Comparison of ENCODE assay signal across 20 mouse cellular contexts in genomic region chr16:31232491-31233166, GRCm38 (mm10). TPM values are rescaled to one million over a fixed set of nuclear protein-coding genes. Genes with fewer than 3 reads are reported as not detected.
DNase-seq lines count a peak whose midpoint lies in the region; TF ChIP-seq lines count a peak whose summit lies in the region.
"Had no signal": no experiment of that assay in that cellular context is flagged by ENCODE, and none has a peak within 500 bp of the region (broad histone marks: within the 10 kb centered on the region; RNA-seq: fewer than 3 reads in every experiment).

No protein-coding gene starts in this region.

- H3K9ac ChIP-seq in heart, adult 2 months (ENCODE audit: low read depth, low read length): no peak overlapping the region
- H3K9ac ChIP-seq: forebrain, embryonic 13.5 days; heart, embryonic 15.5 days; hindbrain, embryonic 14.5 days; liver, embryonic 14.5 days; midbrain, embryonic 15.5 days; neural tube, embryonic 12.5 days had no signal

- WGBS in heart, adult 2 months: 74% methylated on average over 5 of the region's 5 CpGs

- no peaks in the 10 kb centered on the region for H3K79me2 ChIP-seq in heart, adult 2 months (replicated peaks; ENCODE audit: control insufficient read depth, insufficient read depth, low read length)
- H3K79me2 ChIP-seq in myocyte (ENCODE audit: control insufficient read depth, insufficient read depth): no peaks in the 10 kb centered on the region

- no peak for TF ChIP-seq POLR2A in heart, adult 2 months (IDR thresholded peaks at IDR 0.05; ENCODE audit: insufficient read depth, low read depth, low read length)
- TF ChIP-seq POLR2A in myocyte (IDR thresholded peaks at IDR 0.05; ENCODE audit: insufficient read length, low read depth): no peak

- peak overlapping the region; percentile 99 for H3K4me2 ChIP-seq in myocyte (ENCODE audit: low read depth)

- H3K4me1 ChIP-seq in heart, adult 2 months (ENCODE audit: control insufficient read depth, insufficient read depth, low read length): peaks cover 14% of the 10 kb centered on the region

- no peaks in the 10 kb centered on the region for H3K27me3 ChIP-seq in heart, adult 2 months (ENCODE audit: control insufficient read depth, insufficient read depth, low read length)
- no peaks in the 10 kb centered on the region for H3K27me3 ChIP-seq in myocyte (ENCODE audit: control insufficient read depth, insufficient read depth, insufficient read length)
- H3K27me3 ChIP-seq: forebrain, embryonic 13.5 days; heart, embryonic 15.5 days; midbrain, embryonic 15.5 days had no signal

- DNase-seq in heart, adult 2 months: no peak
- DNase-seq in heart, postnatal 10 days: no peak
- no peak for DNase-seq in layer of hippocampus, adult 2 months (ENCODE audit: low spot score in 2 of 2)
- DNase-seq in layer of hippocampus, adult 8-10 months (ENCODE audit: low spot score in 2 of 2): no peak
- DNase-seq in NIH3T3 (ENCODE audit: low read depth): peak; percentile 41
- no peak for DNase-seq in gastrocnemius, postnatal 4 days (ENCODE audit: low spot score in 2 of 2)
- DNase-seq: adrenal gland, adult 2 months; cerebellum, adult 11 months; cerebellum, adult 9-10 months; cerebellum, postnatal 36 days; left cerebral cortex, postnatal 4 days; liver; lung, postnatal 10 days had no signal

- H3ac ChIP-seq in myocyte (ENCODE audit: control insufficient read depth, insufficient read length): no peak overlapping the region

- no peak for TF ChIP-seq CTCF in heart, adult 2 months (IDR thresholded peaks at IDR 0.05)
- no peak for TF ChIP-seq CTCF in layer of hippocampus, adult 2 months (conservative IDR thresholded peaks at IDR 0.05)

- peak overlapping the region; percentile 72 for H3K27ac ChIP-seq in heart, adult 2 months
- H3K27ac ChIP-seq in layer of hippocampus, adult 2 months: peak overlapping the region; percentile 94
- H3K27ac ChIP-seq: forebrain, embryonic 13.5 days; heart, embryonic 15.5 days; hindbrain, embryonic 14.5 days; liver, embryonic 14.5 days; midbrain, embryonic 15.5 days; neural tube, embryonic 12.5 days had no signal

- no peaks in the 10 kb centered on the region for H3K36me3 ChIP-seq in heart, adult 2 months (ENCODE audit: control insufficient read depth, insufficient read depth, low read length)
- H3K36me3 ChIP-seq in myocyte (ENCODE audit: control insufficient read depth, insufficient read depth): no peaks in the 10 kb centered on the region
- H3K36me3 ChIP-seq: heart, embryonic 15.5 days; midbrain, embryonic 15.5 days; neural tube, embryonic 12.5 days had no signal

- no peak overlapping the region for H3K4me3 ChIP-seq in heart, adult 2 months
- no peak overlapping the region for H3K4me3 ChIP-seq in layer of hippocampus, adult 2 months
- H3K4me3 ChIP-seq in myocyte: peak overlapping the region; percentile 17
- H3K4me3 ChIP-seq: forebrain, embryonic 13.5 days; midbrain, embryonic 15.5 days; neural tube, embryonic 12.5 days had no signal

- TF ChIP-seq EP300 in heart, adult 2 months (IDR thresholded peaks at IDR 0.05; ENCODE audit: insufficient read depth, low read depth, low read length): no peak

- intact Hi-C loops in heart, adult 2 months (cut with DNase I): loop anchor here (2.0 kb wide), 1 partner anchor 20 kb away; no protein-coding TSS in a partner anchor
- intact Hi-C loops in heart, postnatal 10 days (cut with DNase I): no loop called here

TF ChIP-seq in myocyte, 11 proteins besides CTCF, POLR2A, EP300 and RAD21:
- no peak for TF ChIP-seq TCF3 (IDR thresholded peaks at IDR 0.05; ENCODE audit: insufficient read length, low read depth)
- TF ChIP-seq MYOD1 (IDR thresholded peaks at IDR 0.05; ENCODE audit: control insufficient read depth in 1 of 3, insufficient read length in 2 of 3, low read depth in 2 of 3): no peak
- TF ChIP-seq USF1 (IDR thresholded peaks at IDR 0.05; ENCODE audit: low read depth): no peak
- no peak for TF ChIP-seq POLR2AphosphoS2 (IDR thresholded peaks at IDR 0.05; ENCODE audit: insufficient read length, low read depth)
- TF ChIP-seq REST (IDR thresholded peaks at IDR 0.05; ENCODE audit: insufficient read depth, insufficient read length): no peak
- TF ChIP-seq CEBPB (IDR thresholded peaks at IDR 0.05; ENCODE audit: insufficient read depth, poor library complexity, severe bottlenecking): no peak
- TF ChIP-seq E2F4 (IDR thresholded peaks at IDR 0.05; ENCODE audit: insufficient read depth): no peak
- no peak for TF ChIP-seq TCF12 (IDR thresholded peaks at IDR 0.05; ENCODE audit: insufficient read depth, poor library complexity, severe bottlenecking)
- no peak for TF ChIP-seq MAX (IDR thresholded peaks at IDR 0.05; ENCODE audit: low read depth)
- no peak for TF ChIP-seq SRF (IDR thresholded peaks at IDR 0.05; ENCODE audit: control insufficient read depth, insufficient read length, low read depth)
- TF ChIP-seq MYOG (IDR thresholded peaks at IDR 0.05; ENCODE audit: control insufficient read depth in 1 of 3, insufficient read depth in 1 of 3, insufficient read length in 2 of 3, low read depth in 2 of 3): no peak

RNA-seq across cellular contexts. Expression of gene Acap2, which starts 31.6 kb away (rescaled TPM):
- 10 to 100 TPM; 17.6 to 17.8 TPM for total RNA-seq in heart, adult 2 months (2021)
- 8.2 and 10.0 TPM in 2 replicates for polyA plus RNA-seq in heart, adult 2 months (2012; rRNA removed)
- 10 to 100 TPM; 31.5 to 34.7 TPM for total RNA-seq in heart, postnatal 10 days (2021)
- 100 to 1,000 TPM; 140 to 148 TPM for total RNA-seq in layer of hippocampus, adult 2 months (2021)
- 100 to 1,000 TPM; 117 to 144 (median 132) TPM for total RNA-seq in layer of hippocampus, adult 8-10 months (2022)
- 6.3 TPM for polyA plus RNA-seq in myocyte (2012; fragmentation: generic; extraction: Trizol)
- total RNA-seq in gastrocnemius, postnatal 4 days (2021): 10 to 100 TPM; 30.5 to 34.3 TPM

RNA-seq across cellular contexts. Expression of gene Ppp1r2, which starts 42.4 kb away (rescaled TPM):
- 10 to 100 TPM; 77.3 to 88.3 TPM for total RNA-seq in heart, adult 2 months (2021)
- 33.1 and 40.6 TPM in 2 replicates for polyA plus RNA-seq in heart, adult 2 months (2012; rRNA removed)
- total RNA-seq in heart, postnatal 10 days (2021): 100 to 1,000 TPM; 113 to 125 TPM
- 10 to 100 TPM; 93.3 to 98.1 TPM for total RNA-seq in layer of hippocampus, adult 2 months (2021)
- total RNA-seq in layer of hippocampus, adult 8-10 months (2022): 10 to 100 TPM; 87.5 to 93.4 (median 90.2) TPM
- polyA plus RNA-seq in myocyte (2012; fragmentation: generic; extraction: Trizol): 35.7 TPM
- total RNA-seq in gastrocnemius, postnatal 4 days (2021): 10 to 100 TPM; 84.9 to 87.3 TPM
